Mouse (Mus musculus) testis, postnatal 10 days (tissue): ENCODE measurements around the gene Fbxl5.

Source experiments
- DNase-seq: peaks from one replicate; pipeline ENCODE4 v3.0.0; 2021; ENCODE audit warnings: low spot score

Fbxl5 gene

GRCm38 (mm10) chr5:43781977-43782930 lies 39.2 kb downstream of the Fbxl5 start:
- DNase-seq = peak; percentile 86

GRCm38 (mm10) chr5:43781423-43781976 lies 39.9 kb downstream of the Fbxl5 start:
- no peak for DNase-seq

- no peak for DNase-seq
Measured at GRCm38 (mm10) chr5:43778583-43778982, 42.9 kb downstream of the Fbxl5 start.

- DNase-seq = no peak
Measured at GRCm38 (mm10) chr5:43776993-43777392, 44.4 kb downstream of the Fbxl5 start.

GRCm38 (mm10) chr5:43776407-43776806 lies 45.0 kb downstream of the Fbxl5 start:
- DNase-seq = no peak

- DNase-seq = no peak
Measured at GRCm38 (mm10) chr5:43771555-43771954, 49.9 kb downstream of the Fbxl5 start.

- DNase-seq = no peak
Measured at GRCm38 (mm10) chr5:43770618-43771354, 50.7 kb downstream of the Fbxl5 start.

- no peak for DNase-seq
Measured at GRCm38 (mm10) chr5:43749092-43749491, 72.3 kb downstream of the Fbxl5 start.

GRCm38 (mm10) chr5:43748039-43748438 lies 73.4 kb downstream of the Fbxl5 start:
- DNase-seq = no peak

GRCm38 (mm10) chr5:43745156-43745555 lies 76.3 kb downstream of the Fbxl5 start:
- DNase-seq = no peak

GRCm38 (mm10) chr5:43744187-43744586 lies 77.3 kb downstream of the Fbxl5 start:
- DNase-seq = no peak

- DNase-seq = no peak
Measured at GRCm38 (mm10) chr5:43732381-43732780, 89.1 kb downstream of the Fbxl5 start.

- no peak for DNase-seq
Measured at GRCm38 (mm10) chr5:43728375-43729165, 92.9 kb downstream of the Fbxl5 start.

GRCm38 (mm10) chr5:43723830-43724229 lies 97.6 kb downstream of the Fbxl5 start:
- DNase-seq = no peak

- no peak for DNase-seq
Measured at GRCm38 (mm10) chr5:43722452-43722783, 99.0 kb downstream of the Fbxl5 start.

- no peak for DNase-seq
Measured at GRCm38 (mm10) chr5:43721538-43722451, 99.6 kb downstream of the Fbxl5 start.

GRCm38 (mm10) chr5:43699240-43699639 lies 122.2 kb downstream of the Fbxl5 start:
- no peak for DNase-seq

- no peak for DNase-seq
Measured at GRCm38 (mm10) chr5:43697133-43697532, 124.3 kb downstream of the Fbxl5 start.
